Mouse (Mus musculus): ENCODE data around the gene Tmem88b. TPM values are rescaled to one million over a fixed set of nuclear protein-coding genes. Genes with fewer than 3 reads are reported as not detected.
"Not testable (repeated sequence)": the region's sequence is repeated elsewhere in the genome, so short reads cannot be mapped to it uniquely, and the experiment has no call there.

Gene Tmem88b
- total RNA-seq, 1 experiment from 2014 or later, result 0.79 TPM

- not testable (repeated sequence) for DNase-seq
Observed at GRCm38 (mm10) chr4:155788833-155789232, 3.2 kb upstream of the Tmem88b start.

- DNase-seq, result no peak
Observed at GRCm38 (mm10) chr4:155788300-155788699, 2.6 kb upstream of the Tmem88b start.

GRCm38 (mm10) chr4:155785246-155785645 lies 428 bp downstream of the Tmem88b start:
- no peak for DNase-seq

- peak; percentile 74 for DNase-seq
Observed at GRCm38 (mm10) chr4:155784081-155784701, 1.5 kb downstream of the Tmem88b start.

GRCm38 (mm10) chr4:155783486-155784080 lies 2.1 kb downstream of the Tmem88b start:
- DNase-seq, result no peak

GRCm38 (mm10) chr4:155780895-155781294 lies 4.8 kb downstream of the Tmem88b start:
- peak; percentile 37 for DNase-seq

- no peak for DNase-seq
Observed at GRCm38 (mm10) chr4:155779498-155779897, 6.2 kb downstream of the Tmem88b start.

GRCm38 (mm10) chr4:155777816-155778215 lies 7.9 kb downstream of the Tmem88b start:
- peak; percentile 45 for DNase-seq

- DNase-seq, result no peak
Observed at GRCm38 (mm10) chr4:155776704-155777335, 8.9 kb downstream of the Tmem88b start.

GRCm38 (mm10) chr4:155775855-155776254 lies 9.8 kb downstream of the Tmem88b start:
- DNase-seq, result peak; percentile 54

GRCm38 (mm10) chr4:155774971-155775740 lies 10.5 kb downstream of the Tmem88b start:
- DNase-seq, result peak; percentile 41

- peak; percentile 91 for DNase-seq
Observed at GRCm38 (mm10) chr4:155774280-155774754, 11.4 kb downstream of the Tmem88b start, which contains the start of gene Vwa1. TSS of gene Vwa1 (minus strand) at chr4:155774698.

- DNase-seq, result no peak
Observed at GRCm38 (mm10) chr4:155773335-155774078, 12.2 kb downstream of the Tmem88b start.

- DNase-seq, result no peak
Observed at GRCm38 (mm10) chr4:155772786-155773185, 12.9 kb downstream of the Tmem88b start.

GRCm38 (mm10) chr4:155771706-155772105 lies 14.0 kb downstream of the Tmem88b start:
- no peak for DNase-seq

- no peak for DNase-seq
Observed at GRCm38 (mm10) chr4:155770626-155771025, 15.0 kb downstream of the Tmem88b start.

GRCm38 (mm10) chr4:155769880-155770512 lies 15.7 kb downstream of the Tmem88b start:
- peak; percentile 93 for DNase-seq

- DNase-seq, result no peak
Observed at GRCm38 (mm10) chr4:155769496-155769879, 16.2 kb downstream of the Tmem88b start.

- DNase-seq, result no peak
Observed at GRCm38 (mm10) chr4:155762357-155762756, 23.3 kb downstream of the Tmem88b start.

- no peak for DNase-seq
Observed at GRCm38 (mm10) chr4:155761356-155762099, 24.1 kb downstream of the Tmem88b start.

Measured in adrenal gland, postnatal 25 days (tissue).